10 mouse cellular contexts compared by ENCODE assay signal in the genomic region with DNA sequence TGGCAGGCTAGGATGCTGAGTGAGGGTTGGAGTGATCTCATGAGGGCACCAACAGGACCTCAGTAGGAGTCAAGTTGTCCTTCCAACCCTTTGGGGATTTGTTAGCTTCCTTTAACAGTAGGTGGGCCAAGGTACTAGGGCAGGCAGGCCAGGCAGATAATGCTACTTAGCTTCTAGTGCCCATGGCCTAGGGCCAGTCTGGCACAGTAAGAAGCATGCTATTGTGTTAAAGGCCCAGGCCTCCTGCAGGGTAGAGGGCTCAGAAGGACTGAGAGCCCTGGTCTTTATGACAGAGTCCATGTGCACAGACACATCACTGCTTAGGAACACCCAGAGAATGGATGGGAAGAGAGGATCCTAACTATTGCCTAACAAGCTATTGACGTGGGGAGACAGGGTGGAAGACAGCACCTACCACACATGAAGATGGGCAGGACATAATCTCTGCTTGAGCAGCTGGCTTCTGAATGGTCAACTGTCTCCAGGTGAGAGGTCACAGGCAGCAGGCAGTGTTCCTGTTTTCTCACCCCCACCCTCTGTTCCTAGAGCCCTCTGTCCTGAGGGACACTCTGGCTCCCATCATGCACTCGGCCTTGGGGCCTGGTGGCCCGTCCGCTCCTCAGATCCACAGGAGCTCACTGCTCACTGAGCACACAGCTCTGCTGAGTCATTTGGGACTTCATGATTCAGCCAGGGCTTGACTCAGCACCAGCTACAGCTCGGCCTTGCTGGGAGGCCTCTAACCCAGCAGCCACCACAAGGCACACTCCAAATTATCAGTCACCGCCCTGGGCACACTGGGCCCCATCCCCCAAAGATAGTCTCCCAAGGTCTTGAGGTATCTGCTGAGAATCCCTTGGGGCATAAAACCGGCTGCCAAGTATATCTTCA.
DNase-seq lines count a peak whose midpoint lies in the region; ATAC-seq lines count a peak whose summit lies in the region.
"Had no signal": no experiment of that assay in that cellular context is flagged by ENCODE, and none has a peak within 500 bp of the region (broad histone marks: within the 10 kb centered on the region; RNA-seq: fewer than 3 reads in every experiment).

No protein-coding gene starts in this region.

- whole genome bisulfite sequencing in intestine, embryonic 16.5 days = 81% methylated on average over 7 of the region's 7 CpGs
- WGBS in stomach, embryonic 16.5 days = 74% methylated on average over 7 of the region's 7 CpGs

- H3K36me3 ChIP-seq in intestine, embryonic 16.5 days (ENCODE audit: control insufficient read depth, insufficient read depth, low read length) = peaks cover 4% of the 10 kb centered on the region; the same call in 1 of the 2 replicates
- H3K36me3 ChIP-seq in stomach, embryonic 16.5 days (ENCODE audit: control insufficient read depth, insufficient read depth, low read length) = no peaks in the 10 kb centered on the region

- ATAC-seq in intestine, embryonic 16.5 days = peak; percentile 72
- peak; percentile 30; the same call in 1 of the 2 replicates for ATAC-seq in stomach, embryonic 16.5 days (ENCODE audit: insufficient read depth, low FRiP score)

- no peaks in the 10 kb centered on the region for H3K27me3 ChIP-seq in intestine, embryonic 16.5 days (replicated peaks; ENCODE audit: control insufficient read depth, insufficient read depth, low read length)
- H3K27me3 ChIP-seq in stomach, embryonic 16.5 days (ENCODE audit: control insufficient read depth, insufficient read depth, low read length) = no peaks in the 10 kb centered on the region

- peak overlapping the region; percentile 80 for H3K27ac ChIP-seq in brown adipose tissue, adult 24 weeks (replicated peaks; ENCODE audit: low read depth, low read length)
- no peak overlapping the region for H3K27ac ChIP-seq in intestine, embryonic 16.5 days (ENCODE audit: low read length)
- no peak overlapping the region for H3K27ac ChIP-seq in stomach, embryonic 16.5 days (ENCODE audit: low read length)

- intact Hi-C loops in gastrocnemius, postnatal 14 days (cut with DNase I; ENCODE audit: low total_unique reads) = no loop called here

- no peak overlapping the region for H3K4me3 ChIP-seq in brown adipose tissue, adult 24 weeks (ENCODE audit: insufficient read depth, low read depth, low read length)
- H3K4me3 ChIP-seq in intestine, embryonic 16.5 days (ENCODE audit: low read length) = no peak overlapping the region
- no peak overlapping the region for H3K4me3 ChIP-seq in stomach, embryonic 16.5 days (replicated peaks; ENCODE audit: low read length)

- no peaks in the 10 kb centered on the region for H3K9me3 ChIP-seq in intestine, embryonic 16.5 days (ENCODE audit: control insufficient read depth, low read length)
- no peaks in the 10 kb centered on the region for H3K9me3 ChIP-seq in stomach, embryonic 16.5 days (replicated peaks; ENCODE audit: control insufficient read depth, low read length)

- no peak overlapping the region for H3K9ac ChIP-seq in intestine, embryonic 16.5 days (ENCODE audit: low read depth, low read length)
- H3K9ac ChIP-seq in stomach, embryonic 16.5 days (ENCODE audit: low read length) = 0 out of 2 replicates have a peak overlapping the region, but pooled peaks have one; percentile 10

- DNase-seq in ovary, adult 18-20 months (ENCODE audit: low spot score) = peak; percentile 88
- DNase-seq in ovary, postnatal 10 days (ENCODE audit: low spot score) = no peak
- no peak for DNase-seq in left cerebral cortex, adult 18-20 months (ENCODE audit: low spot score in 2 of 2)
- no peak for DNase-seq in gastrocnemius, postnatal 14 days
- no peak for DNase-seq in right cerebral cortex, postnatal 14 days
- DNase-seq: cerebellum, adult 11-12 months; kidney, adult 9 months had no signal

- H3K4me2 ChIP-seq in intestine, embryonic 16.5 days (ENCODE audit: low read depth, low read length) = no peak overlapping the region
- H3K4me2 ChIP-seq in stomach, embryonic 16.5 days (ENCODE audit: low read depth, low read length) = no peak overlapping the region

- peaks cover 39% of the 10 kb centered on the region for H3K4me1 ChIP-seq in brown adipose tissue, adult 24 weeks (ENCODE audit: control insufficient read depth, insufficient read depth, insufficient read length, low read length)
- peaks cover 7% of the 10 kb centered on the region; the same call in 1 of the 2 replicates for H3K4me1 ChIP-seq in intestine, embryonic 16.5 days (ENCODE audit: control insufficient read depth, insufficient read depth, low read length)
- H3K4me1 ChIP-seq in stomach, embryonic 16.5 days (ENCODE audit: control insufficient read depth, insufficient read depth, low read length) = peaks cover 12% of the 10 kb centered on the region
